Mouse (Mus musculus): ENCODE measurements around the gene Zbtb1. TPM values are rescaled to one million over a fixed set of nuclear protein-coding genes. Genes with fewer than 3 reads are reported as not detected.

The Zbtb1 gene
- polyA plus RNA-seq, 1 experiment from 2014 or later = 6.4 TPM

DNA sequence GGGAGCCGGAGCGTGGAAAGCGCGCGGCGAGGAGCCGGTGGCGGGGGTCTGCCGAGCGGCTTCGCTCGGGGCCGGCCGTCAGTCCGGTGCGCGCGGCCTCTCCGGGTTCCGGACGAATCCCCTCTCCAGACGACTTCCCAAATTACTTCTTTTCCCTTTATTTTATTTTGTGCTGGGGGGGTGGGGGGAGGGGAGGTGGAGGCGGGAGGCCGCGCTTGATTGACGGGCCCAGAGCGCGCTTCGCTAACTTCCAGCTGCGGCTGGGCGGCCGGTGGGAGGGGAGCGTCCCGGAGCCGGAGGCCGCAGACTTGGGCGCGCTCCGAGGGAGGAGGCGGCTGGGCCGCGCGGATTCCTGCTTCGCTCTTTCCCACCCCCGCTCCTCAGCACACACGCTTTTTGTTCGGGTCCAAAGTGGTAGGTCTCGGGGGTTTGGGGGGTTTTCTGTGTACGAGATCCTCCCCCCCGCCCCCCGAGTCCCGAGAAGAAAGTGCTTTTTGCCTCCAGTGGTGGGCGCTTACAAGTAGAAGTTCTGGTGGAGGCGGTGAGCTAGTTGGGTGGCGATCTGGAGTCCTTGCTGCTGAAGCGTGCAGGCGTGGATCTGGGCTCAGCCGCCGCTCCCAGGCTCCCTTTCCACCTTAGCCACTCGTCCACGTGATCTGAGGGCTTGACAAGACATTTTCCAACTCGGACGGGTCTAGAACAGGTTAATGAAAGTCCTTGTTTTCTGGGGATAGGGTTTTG lies 935 bp downstream of the Zbtb1 start:
- no peaks in the 10 kb centered on the region for H3K27me3 ChIP-seq (replicated peaks)
- H3K9ac ChIP-seq = peak overlapping the region; percentile 99
- no peaks in the 10 kb centered on the region for H3K9me3 ChIP-seq
- WGBS = 0% methylated on average over 62 of the region's 63 CpGs
- peaks cover 71% of the 10 kb centered on the region for H3K4me1 ChIP-seq
- peak overlapping the region; percentile 96 for H3K4me3 ChIP-seq
- peak overlapping the region; percentile 95 for H3K4me2 ChIP-seq
- peak; percentile 56; the same call in 1 of the 2 replicates for ATAC-seq (ENCODE audit: extremely low read depth, insufficient number of reproducible peaks, low FRiP score, low TSS enrichment)
- H3K36me3 ChIP-seq = peaks cover 2% of the 10 kb centered on the region; the same call in 1 of the 2 replicates
- H3K27ac ChIP-seq (replicated peaks) = peak overlapping the region; percentile 100

DNA sequence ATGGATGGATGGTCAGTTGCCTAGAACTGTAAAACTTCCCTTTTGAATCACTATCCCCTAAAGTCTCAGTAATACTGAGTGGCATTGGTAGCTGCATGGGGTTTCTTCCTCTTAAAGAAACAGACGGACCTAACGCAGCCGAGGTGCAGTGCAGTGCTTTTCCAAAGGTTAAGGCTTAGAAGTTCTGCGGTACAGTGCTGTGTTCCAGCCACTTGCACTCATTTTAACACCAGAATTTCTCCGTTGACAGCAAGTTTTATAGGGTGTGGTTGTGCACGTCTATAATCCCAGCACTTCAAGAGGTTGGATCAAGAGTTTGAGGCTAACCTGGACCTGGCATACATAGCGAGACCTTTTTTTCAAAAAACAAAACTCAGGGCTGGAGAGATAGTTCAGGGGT lies 2.0 kb downstream of the Zbtb1 start:
- no peak for ATAC-seq (ENCODE audit: extremely low read depth, insufficient number of reproducible peaks, low FRiP score, low TSS enrichment)
- Histone ChIP-seq H3K9me3 (no peaks in the 10 kb centered on the region), H3K27ac (replicated peaks) (peak overlapping the region; percentile 100), H3K36me3 (peaks cover 2% of the 10 kb centered on the region; the same call in 1 of the 2 replicates), H3K4me2 (peak overlapping the region; percentile 95), H3K27me3 (replicated peaks) (no peaks in the 10 kb centered on the region), H3K9ac (peak overlapping the region; percentile 99), H3K4me3 (peak overlapping the region; percentile 96), H3K4me1 (peaks cover 70% of the 10 kb centered on the region)
- WGBS = 28% methylated on average over 7 of the region's 7 CpGs

DNA sequence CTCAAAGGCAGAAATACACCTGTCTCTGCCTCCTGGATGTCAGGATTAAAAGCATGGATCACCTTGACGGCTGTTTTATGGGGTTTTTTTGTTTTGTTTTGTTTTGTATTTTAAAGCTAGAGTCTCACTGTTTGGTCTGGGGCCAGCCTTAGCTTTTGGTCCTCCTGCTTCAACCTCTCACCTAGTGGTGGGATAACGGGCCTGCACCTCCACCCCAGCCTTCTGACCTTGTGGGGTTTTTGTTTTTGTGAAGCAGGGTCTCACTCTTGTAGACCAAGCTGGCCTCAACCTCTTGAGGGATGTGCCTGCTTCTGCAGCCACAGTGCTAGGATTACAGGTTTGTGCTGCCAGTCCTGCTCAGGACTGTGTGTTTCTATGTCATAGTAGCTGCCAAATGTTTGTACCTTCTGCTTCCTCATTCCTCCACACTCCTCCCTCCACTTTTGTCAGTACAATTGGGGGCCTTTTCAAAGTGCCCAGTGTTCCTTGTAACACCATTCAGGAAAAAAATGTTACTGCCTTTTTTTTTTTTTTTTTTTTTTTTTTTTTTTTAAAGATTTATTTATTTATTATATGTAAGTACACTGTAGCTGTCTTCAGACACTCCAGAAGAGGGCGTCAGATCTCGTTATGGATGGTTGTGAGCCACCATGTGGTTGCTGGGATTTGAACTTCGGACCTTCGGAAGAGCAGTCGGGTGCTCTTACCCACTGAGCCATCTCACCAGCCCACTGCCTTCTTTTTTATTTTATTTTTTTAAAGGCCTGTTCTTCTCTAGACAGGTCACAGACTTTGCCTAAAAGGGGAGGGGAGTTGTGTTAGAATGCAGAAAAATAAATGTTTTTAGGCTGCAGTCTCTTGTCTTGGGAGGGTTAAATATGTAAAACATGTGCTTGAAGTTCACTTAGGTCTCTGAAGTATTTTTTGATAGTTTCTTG lies 3.1 kb downstream of the Zbtb1 start:
- Histone ChIP-seq H3K4me3 (peak overlapping the region; percentile 96), H3K27me3 (replicated peaks) (no peaks in the 10 kb centered on the region), H3K4me1 (peaks cover 69% of the 10 kb centered on the region), H3K27ac (replicated peaks) (0 out of 2 replicates have a peak overlapping the region, but pooled peaks have one; percentile 15), H3K9ac (peak overlapping the region; percentile 99), H3K4me2 (peak overlapping the region; percentile 95), H3K9me3 (no peaks in the 10 kb centered on the region), H3K36me3 (peaks cover 2% of the 10 kb centered on the region; the same call in 1 of the 2 replicates)
- no peak for ATAC-seq (ENCODE audit: extremely low read depth, insufficient number of reproducible peaks, low FRiP score, low TSS enrichment)
- 80% methylated on average over 5 of the region's 7 CpGs for WGBS

DNA sequence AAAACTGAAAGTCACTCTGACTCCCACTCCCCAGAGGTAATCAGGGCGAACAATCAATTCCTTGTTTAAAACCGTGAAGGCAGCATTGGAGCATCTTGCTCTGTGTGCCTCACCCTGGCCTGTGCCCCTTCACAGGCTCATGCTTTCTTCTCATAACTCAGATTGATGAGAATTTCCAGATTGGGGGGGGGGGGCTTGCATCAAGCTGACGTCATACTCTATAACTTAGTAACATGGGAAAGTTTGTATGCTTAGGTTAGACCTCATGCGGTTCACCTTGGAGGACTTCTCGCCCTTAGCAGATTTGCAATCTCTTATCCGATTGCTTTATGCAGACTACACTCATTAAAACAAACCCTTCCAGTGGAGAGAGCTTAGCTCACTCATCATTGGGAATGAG lies 3.9 kb downstream of the Zbtb1 start:
- H3K27ac ChIP-seq (replicated peaks) = no peak overlapping the region
- WGBS = 64% methylated on average over 6 of the region's 6 CpGs
- ATAC-seq (ENCODE audit: extremely low read depth, insufficient number of reproducible peaks, low FRiP score, low TSS enrichment) = no peak

DNA sequence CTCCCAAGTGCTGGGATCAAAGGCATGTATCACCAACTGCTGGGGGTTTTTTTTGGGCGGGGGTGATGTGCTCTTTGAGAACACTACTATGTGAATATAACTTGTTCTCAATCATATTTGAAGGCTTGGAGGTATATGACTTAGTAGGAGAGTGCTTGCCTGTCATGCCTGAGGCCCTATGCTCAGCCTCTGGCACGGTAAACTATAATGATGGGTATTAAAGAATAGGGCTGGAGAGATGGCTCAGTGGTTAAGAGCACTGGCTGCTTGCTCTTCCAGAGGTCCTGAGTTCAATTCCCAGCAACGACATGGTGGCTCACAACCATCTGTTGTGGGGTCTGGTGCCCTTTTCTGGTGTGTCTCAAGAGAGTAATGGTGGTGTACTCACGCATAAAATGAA lies 4.8 kb downstream of the Zbtb1 start:
- H3K9ac ChIP-seq = no peak overlapping the region
- H3K36me3 ChIP-seq = peaks cover 2% of the 10 kb centered on the region; the same call in 1 of the 2 replicates
- H3K4me3 ChIP-seq = no peak overlapping the region
- no peak for ATAC-seq (ENCODE audit: extremely low read depth, insufficient number of reproducible peaks, low FRiP score, low TSS enrichment)
- WGBS = 64% methylated on average over 4 of the region's 4 CpGs
- no peak overlapping the region for H3K4me2 ChIP-seq
- H3K4me1 ChIP-seq = peaks cover 78% of the 10 kb centered on the region
- no peaks in the 10 kb centered on the region for H3K27me3 ChIP-seq (replicated peaks)
- peak overlapping the region; percentile 67; the same call in 1 of the 2 replicates for H3K27ac ChIP-seq (replicated peaks)
- no peaks in the 10 kb centered on the region for H3K9me3 ChIP-seq

More for the DNA sequence above, 3.9 kb downstream of the Zbtb1 start:
- Histone ChIP-seq H3K9ac (no peak overlapping the region), H3K36me3 (peaks cover 2% of the 10 kb centered on the region; the same call in 1 of the 2 replicates), H3K27me3 (replicated peaks) (no peaks in the 10 kb centered on the region), H3K9me3 (no peaks in the 10 kb centered on the region), H3K4me2 (no peak overlapping the region), H3K4me1 (peaks cover 71% of the 10 kb centered on the region), H3K4me3 (no peak overlapping the region)

DNA sequence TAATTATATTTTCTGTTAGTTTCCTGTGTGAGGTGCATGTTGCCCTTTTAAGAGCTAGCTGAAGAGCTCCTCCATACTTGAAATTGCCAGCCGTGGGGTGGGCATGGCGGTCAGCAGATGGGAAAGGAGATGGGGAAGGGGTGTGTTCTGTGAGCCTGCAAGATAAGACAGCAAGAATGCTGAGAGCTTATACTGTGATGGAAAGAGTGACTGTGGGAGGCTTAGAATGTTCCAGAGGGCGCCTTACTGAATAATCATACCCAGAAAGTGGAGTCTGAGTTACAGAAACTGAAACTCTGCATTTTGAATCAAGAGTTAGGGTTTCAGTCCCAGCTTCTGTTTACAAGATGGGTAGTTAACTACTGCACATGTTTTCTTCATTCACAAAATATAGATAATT lies 5.4 kb downstream of the Zbtb1 start:
- H3K27ac ChIP-seq (replicated peaks) = peak overlapping the region; percentile 67
- peaks cover 2% of the 10 kb centered on the region; the same call in 1 of the 2 replicates for H3K36me3 ChIP-seq
- H3K4me1 ChIP-seq = peaks cover 84% of the 10 kb centered on the region
- H3K4me3 ChIP-seq = no peak overlapping the region
- 26% methylated on average over 3 of the region's 3 CpGs for WGBS
- no peaks in the 10 kb centered on the region for H3K9me3 ChIP-seq
- H3K4me2 ChIP-seq = peak overlapping the region; percentile 30
- H3K27me3 ChIP-seq (replicated peaks) = no peaks in the 10 kb centered on the region
- H3K9ac ChIP-seq = peak overlapping the region; percentile 52; the same call in 1 of the 2 replicates
- ATAC-seq (ENCODE audit: extremely low read depth, insufficient number of reproducible peaks, low FRiP score, low TSS enrichment) = no peak

DNA sequence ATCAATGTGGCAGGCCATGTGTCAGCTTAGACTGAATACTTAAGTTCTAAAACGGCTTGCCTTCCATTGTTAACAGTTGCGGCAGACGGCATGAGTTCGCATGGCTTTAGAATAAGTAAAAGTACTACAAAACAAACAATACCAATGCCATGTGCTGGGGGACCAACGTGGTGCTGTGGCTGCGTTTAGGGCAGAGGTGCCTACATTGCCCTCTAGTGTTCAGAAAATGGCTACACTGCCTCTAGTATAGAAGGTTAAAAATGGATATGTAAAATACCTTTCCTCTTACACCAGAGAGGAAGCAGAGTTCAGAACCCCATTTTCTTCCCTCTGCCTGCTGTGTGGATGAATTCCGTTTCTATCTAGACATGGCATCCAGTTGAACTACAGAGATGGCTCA lies 6.6 kb downstream of the Zbtb1 start:
- Histone ChIP-seq H3K27me3 (replicated peaks) (no peaks in the 10 kb centered on the region), H3K9ac (no peak overlapping the region), H3K4me3 (no peak overlapping the region), H3K27ac (replicated peaks) (no peak overlapping the region), H3K4me2 (no peak overlapping the region), H3K4me1 (peaks cover 87% of the 10 kb centered on the region), H3K9me3 (no peaks in the 10 kb centered on the region), H3K36me3 (peaks cover 5% of the 10 kb centered on the region)
- 51% methylated on average over 7 of the region's 7 CpGs for WGBS
- no peak for ATAC-seq (ENCODE audit: extremely low read depth, insufficient number of reproducible peaks, low FRiP score, low TSS enrichment)

DNA sequence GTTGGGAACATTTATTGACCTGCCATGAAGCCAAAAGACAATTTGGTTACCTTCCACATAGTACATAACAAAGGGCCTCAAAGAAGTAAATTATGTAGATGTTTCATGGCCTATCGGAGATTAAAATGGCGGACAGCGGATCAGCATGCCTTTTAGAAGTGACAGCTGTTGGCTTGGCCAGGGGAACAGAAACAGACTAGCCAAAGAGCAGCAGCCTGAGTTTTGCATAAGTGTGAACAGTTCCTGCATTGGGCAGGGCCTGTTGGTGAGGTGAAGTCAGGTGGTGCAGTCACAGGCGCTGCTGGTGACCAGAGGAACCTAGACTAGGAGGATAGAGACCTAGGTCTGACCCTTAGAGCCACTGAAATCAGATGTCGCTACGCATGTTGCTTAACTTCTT lies 7.0 kb downstream of the Zbtb1 start:
- 93% methylated on average over 6 of the region's 6 CpGs for WGBS
- Histone ChIP-seq H3K4me1 (peaks cover 83% of the 10 kb centered on the region), H3K27ac (replicated peaks) (peak overlapping the region; percentile 78; the same call in 1 of the 2 replicates), H3K9ac (no peak overlapping the region), H3K4me2 (no peak overlapping the region), H3K9me3 (no peaks in the 10 kb centered on the region), H3K4me3 (no peak overlapping the region), H3K36me3 (peaks cover 7% of the 10 kb centered on the region), H3K27me3 (replicated peaks) (no peaks in the 10 kb centered on the region)
- ATAC-seq (ENCODE audit: extremely low read depth, insufficient number of reproducible peaks, low FRiP score, low TSS enrichment) = no peak

DNA sequence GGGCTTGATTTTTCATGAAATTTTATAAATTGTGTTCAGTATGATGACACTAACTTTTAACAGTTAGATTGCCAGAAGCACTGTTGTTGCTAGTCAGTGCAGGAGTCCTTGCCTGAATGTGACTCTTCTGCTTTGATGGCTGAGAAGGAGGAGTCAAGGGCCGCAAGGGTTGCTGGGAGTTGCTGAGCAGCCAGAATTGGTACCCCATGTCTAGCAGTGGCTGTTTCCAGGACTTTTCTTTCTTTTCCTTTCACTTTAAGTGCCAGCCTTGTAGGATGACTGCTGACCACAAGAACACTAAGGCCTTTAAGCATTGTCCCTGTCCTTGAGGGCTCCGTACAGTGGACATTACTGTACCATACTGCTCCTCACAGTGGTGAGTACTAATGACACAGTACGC lies 7.7 kb downstream of the Zbtb1 start:
- Histone ChIP-seq H3K27ac (replicated peaks) (peak overlapping the region; percentile 78), H3K27me3 (replicated peaks) (no peaks in the 10 kb centered on the region), H3K4me3 (no peak overlapping the region), H3K36me3 (peaks cover 5% of the 10 kb centered on the region; the same call in 1 of the 2 replicates), H3K9me3 (no peaks in the 10 kb centered on the region), H3K4me1 (peaks cover 76% of the 10 kb centered on the region), H3K9ac (no peak overlapping the region), H3K4me2 (no peak overlapping the region)
- ATAC-seq (ENCODE audit: extremely low read depth, insufficient number of reproducible peaks, low FRiP score, low TSS enrichment) = no peak
- 87% methylated on average over 3 of the region's 3 CpGs for WGBS

DNA sequence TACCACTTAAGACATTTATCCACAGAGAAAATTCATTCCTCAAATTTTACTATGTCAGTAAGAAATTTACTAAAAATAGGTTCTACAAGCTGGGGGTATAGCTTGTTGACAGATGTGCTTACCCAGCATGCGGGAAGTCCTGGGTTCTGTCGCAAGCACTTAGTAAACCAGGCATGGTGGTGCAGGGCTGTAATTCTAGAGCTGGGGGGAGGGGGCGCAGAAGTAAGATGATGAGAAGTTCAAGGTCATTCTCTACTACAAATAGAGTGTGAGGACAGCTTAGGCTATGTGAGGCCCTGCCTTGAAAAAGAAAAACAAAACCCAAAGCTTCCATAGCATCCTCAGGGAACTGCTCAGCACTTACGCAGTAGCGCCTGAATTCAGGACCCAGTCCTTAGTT lies 8.5 kb downstream of the Zbtb1 start:
- peaks cover 70% of the 10 kb centered on the region for H3K4me1 ChIP-seq
- no peak for ATAC-seq (ENCODE audit: extremely low read depth, insufficient number of reproducible peaks, low FRiP score, low TSS enrichment)
- H3K9me3 ChIP-seq = no peaks in the 10 kb centered on the region
- H3K4me2 ChIP-seq = peak overlapping the region; percentile 16; the same call in 1 of the 2 replicates
- H3K27me3 ChIP-seq (replicated peaks) = no peaks in the 10 kb centered on the region
- peak overlapping the region; percentile 78 for H3K27ac ChIP-seq (replicated peaks)
- H3K4me3 ChIP-seq = no peak overlapping the region
- no peak overlapping the region for H3K9ac ChIP-seq
- H3K36me3 ChIP-seq = peaks cover 11% of the 10 kb centered on the region
- WGBS = 60% methylated on average over 5 of the region's 5 CpGs

DNA sequence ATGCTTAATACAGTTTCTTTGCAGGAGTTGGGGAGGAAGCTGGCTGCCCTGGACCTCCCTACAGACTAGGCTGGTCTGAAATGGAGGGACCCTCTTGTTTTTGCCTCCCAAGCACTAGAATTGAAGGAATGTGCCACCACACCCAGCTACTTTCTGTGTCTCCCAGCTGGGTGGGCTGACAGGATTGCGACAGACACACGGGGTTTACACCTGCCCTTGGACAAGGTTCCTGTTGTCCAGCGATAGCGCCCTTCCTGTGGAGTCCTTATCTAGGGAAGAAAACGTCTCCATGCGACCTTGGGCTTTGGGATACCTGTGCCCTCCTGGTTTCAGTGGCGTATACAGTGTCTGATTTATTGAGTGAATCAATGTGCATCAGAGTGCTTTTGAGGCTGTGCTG lies 10.1 kb downstream of the Zbtb1 start:
- no peaks in the 10 kb centered on the region for H3K27me3 ChIP-seq (replicated peaks)
- no peak overlapping the region for H3K4me3 ChIP-seq
- no peak for ATAC-seq (ENCODE audit: extremely low read depth, insufficient number of reproducible peaks, low FRiP score, low TSS enrichment)
- peak overlapping the region; percentile 34 for H3K27ac ChIP-seq (replicated peaks)
- 57% methylated on average over 7 of the region's 7 CpGs for WGBS
- no peak overlapping the region for H3K4me2 ChIP-seq
- H3K9me3 ChIP-seq = no peaks in the 10 kb centered on the region
- no peak overlapping the region for H3K9ac ChIP-seq
- peaks cover 54% of the 10 kb centered on the region for H3K4me1 ChIP-seq
- H3K36me3 ChIP-seq = peaks cover 17% of the 10 kb centered on the region

Data from heart, embryonic 13.5 days (tissue).